Mouse (Mus musculus) mouse trophoblast stem cell (cell line): Measurements from ENCODE around the gene Rasgef1a.

Experiments used
- in situ Hi-C, 2 experiments: fragments of 300-500 bp; cut with MseI, MboI; formaldehyde crosslinking; loops; 2 replicates in 1 of 2; 3 replicates in 1 of 2; pipeline ENCODE4 v1.15.1; 2025

Gene Rasgef1a

DNA sequence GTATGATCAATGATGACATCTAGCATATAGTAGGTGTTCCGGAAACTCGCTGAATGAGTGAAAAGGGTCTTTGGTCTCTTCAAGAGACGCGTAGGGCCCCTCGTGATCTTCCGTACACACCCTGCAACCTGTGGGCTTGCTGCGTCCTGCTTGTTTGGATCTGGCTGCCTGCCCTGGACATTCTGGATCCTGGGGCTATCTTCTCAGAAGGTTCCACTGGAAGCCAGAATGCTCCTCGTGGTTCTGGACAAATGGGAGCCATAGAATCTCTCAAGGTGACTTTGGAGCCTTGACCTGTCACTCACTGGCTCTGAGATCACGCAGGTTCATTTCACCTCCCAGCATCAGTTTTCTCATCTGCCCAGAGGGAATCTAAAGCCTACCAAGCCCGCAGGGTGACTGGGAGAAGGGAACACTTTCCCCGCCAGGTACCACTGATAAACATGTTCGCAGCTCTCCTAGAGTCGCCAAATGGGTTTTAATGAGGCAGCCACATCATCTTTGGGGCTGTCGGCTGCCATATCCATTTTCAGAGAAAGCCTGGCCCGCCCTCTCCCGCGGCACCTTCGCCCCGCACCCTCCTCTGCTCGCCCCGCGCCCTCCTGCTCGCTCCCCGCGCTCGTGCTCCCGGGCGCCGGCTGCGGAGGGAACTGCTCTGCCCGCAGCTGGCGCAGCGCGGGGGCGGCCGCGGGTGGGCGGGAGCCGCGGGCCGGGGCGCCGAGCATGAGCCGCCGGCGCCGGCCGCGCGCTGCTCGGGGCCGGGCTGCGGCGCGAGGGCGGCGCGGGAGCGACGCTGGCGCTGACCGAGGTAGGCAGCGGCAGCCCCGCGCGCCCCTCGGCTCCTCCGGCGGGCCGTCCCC is at the start of gene Rasgef1a:
Gene Rasgef1a (plus strand): TSS at position 683 of the 860 bp plus-strand sequence.
- in situ Hi-C loops: no loop called here

DNA sequence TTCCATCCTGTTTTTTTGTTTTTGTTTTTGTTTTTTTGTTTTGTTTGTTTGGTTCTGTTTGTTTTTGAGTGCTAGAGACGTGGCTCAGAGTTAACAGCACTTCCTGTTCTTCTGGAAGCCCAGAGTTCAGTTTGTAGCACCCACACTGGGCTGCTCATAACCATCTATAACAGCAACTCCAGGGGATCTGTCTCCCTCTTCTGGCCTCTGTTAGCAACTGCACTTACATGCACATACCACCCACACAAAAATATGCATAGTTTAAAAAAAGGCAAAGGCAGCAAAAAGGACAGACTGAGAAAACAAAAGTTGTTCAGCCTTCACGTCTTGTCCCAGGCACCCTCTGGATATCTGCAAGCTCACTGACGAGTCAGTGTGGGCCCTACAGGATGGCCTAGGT is 48.0 kb upstream of the Rasgef1a start:
- in situ Hi-C loops: no loop called here

DNA sequence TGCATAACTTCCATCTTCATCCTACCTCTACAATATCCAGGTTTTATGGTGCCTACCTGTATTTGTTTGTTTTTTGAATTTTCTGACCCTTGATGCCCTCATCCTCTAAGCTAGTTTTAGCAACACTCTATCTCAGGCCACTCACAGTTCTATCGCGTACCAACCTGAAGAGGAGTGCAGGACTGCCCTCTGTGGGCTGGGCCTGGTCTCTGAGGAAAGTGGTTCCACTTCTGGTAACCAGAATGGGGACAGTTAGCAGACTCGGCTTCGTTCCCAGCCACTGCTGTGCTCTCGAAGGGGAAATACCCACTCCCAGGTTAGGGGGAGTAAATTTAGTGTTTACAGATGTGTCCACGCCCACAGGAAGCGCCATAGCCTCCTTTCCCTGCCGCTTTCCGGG is 44.5 kb upstream of the Rasgef1a start:
- in situ Hi-C loops: no loop called here

DNA sequence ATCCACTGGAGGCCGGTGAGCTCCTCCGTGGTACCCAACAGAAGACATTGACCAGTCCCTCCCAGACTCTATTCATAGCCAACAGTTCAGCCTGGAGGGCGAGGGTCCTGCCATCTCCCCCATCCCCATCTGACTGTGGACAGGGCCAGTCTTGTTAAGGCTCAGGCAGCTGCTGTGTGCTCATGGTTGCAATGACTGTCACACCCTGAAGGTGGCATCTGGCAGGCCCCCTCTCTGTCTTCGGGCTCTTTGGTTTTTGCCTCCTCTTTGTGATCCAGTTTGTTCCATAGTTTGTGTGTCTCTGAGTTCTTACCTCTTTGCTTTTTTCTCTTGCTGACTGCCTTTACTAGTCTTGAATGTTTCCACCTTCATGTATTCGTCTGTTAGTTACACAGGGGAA is 24.1 kb upstream of the Rasgef1a start:
- in situ Hi-C loops: no loop called here

DNA sequence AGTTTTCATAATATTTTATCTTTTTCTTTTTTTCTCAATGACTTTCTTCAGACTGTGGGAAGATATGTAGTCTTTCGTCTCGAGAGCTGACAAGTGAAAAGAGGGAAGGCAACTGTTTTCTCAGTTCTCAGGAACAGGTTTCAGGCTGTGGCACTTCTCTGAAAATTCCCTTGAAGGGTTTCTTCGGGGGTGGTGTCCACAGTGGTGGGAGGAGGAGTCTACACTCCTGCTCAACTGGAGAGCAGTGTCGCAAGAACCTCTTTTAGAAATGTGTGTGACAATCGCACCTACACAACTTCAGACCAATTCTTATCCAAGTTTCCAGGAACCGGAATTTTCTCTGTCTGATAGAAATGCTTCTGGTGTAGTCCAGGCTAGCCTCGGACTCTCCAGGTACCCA is 22.0 kb upstream of the Rasgef1a start:
- in situ Hi-C loops: no loop called here

DNA sequence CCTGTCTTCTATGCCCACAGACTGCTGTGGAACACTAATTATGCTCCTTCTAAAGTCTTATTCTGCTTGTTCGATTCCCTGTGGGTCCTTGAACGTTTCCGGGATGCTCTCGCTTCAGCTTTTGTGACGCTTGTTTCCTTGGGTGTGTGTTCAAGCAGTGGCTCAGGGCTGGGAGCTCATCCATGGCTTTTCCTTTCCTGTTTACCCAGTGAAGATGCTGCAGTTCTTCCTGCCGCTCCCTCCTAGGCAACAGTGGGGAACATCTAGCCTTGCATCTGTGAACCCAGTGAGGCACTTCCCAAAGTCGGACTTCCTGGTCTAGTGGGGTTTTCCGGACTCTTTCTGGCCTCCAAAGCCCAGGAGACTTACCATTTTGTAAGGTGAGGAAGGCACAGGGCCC is 20.6 kb upstream of the Rasgef1a start:
- in situ Hi-C loops: no loop called here

DNA sequence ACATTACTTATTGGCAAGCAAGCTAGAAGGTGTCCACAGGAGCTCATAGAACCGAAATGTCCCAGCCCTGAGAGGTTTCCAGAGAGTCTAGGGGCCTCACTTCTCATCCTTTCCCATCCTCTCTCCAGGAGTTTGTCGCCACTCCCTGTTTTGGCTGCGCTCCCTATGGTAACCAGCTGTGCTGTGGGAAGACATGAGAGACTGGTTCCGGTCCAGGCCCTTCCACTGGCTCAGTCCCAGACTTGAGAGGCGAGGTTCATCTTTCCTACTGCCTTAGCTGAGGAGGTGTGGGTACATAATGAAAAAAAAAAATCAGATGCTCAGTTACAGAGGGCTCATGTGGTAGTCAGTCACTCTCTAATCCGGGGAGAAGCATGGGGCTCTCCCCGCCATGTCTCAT is 19.9 kb upstream of the Rasgef1a start:
- in situ Hi-C loops: no loop called here

DNA sequence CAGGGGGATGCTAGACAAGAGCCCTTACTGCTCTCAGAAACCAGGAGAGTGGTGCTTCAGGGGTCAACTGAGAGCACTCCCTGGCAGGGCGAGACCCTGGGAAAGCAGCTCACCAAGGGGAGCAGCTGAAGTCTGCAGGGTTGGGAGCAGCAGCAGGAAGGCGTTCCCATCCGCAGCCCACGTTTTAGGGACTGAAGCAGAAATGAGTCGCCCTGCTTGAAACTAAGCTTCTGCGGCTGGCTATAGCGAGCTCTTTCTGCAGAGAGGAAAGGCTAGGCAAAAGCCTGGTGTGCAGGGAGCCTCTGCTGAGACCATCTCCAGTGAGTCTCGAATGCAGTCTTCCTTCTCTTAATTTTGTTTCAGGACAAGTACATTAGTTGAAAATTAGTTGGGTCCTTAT is 19.3 kb upstream of the Rasgef1a start:
- in situ Hi-C loops: no loop called here

DNA sequence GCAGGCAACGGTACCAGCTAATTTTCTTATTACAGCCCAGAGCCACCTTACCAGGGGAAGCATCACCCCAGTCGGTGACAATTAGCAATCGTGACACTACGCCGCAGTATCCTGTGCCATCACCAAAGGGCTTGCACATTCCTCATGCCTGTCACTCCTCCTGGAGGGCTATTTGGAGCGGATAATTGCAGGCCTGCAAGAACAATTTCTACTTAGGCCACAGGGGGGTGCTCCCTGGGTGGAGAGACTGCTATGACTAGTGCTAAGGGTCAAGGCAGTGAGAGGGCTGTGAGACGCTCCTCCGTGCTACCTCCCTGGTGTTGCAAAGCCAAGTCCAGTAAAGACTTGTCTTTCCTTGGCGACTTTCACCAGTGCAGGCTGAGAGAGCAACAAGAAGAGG is 16.1 kb upstream of the Rasgef1a start:
- in situ Hi-C loops: no loop called here

DNA sequence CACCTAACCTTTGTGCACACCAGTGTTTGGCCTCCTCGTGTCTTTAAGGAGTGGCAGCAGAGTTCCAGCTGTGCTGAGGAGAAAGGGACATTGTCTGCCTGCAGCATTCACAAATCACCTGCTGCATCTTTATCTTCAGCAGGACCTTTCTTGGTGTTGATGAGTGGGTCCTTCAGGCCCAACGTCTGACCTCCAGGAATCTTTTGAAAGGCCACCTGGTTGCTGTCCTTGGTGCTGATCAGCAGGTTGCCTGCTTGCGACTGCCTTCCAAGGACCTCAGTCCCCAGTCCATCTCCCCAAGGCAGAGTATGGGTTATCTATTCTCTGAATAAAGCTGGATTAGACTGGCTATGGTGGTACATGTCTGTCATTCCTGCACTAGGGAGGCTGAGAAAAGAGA is 10.0 kb upstream of the Rasgef1a start:
- in situ Hi-C loops: no loop called here

DNA sequence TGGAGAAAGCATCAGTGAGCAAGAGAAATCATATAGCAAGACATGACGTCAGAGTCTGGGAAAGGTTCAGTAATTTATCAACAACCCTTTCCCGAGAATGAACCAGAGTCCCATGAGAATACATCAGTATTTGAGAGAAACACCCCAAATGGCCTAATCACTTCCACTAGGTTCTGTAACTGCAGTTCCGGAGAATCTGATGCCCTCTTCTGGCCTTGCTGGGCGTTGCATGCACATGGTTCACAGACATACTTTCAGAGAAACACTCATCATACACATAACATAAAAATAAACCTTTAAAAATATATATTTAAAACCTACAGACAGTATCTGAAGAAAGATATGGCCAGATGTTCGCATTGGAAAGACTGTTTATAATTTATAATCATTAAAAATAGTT is 3.9 kb upstream of the Rasgef1a start:
- in situ Hi-C loops: no loop called here

DNA sequence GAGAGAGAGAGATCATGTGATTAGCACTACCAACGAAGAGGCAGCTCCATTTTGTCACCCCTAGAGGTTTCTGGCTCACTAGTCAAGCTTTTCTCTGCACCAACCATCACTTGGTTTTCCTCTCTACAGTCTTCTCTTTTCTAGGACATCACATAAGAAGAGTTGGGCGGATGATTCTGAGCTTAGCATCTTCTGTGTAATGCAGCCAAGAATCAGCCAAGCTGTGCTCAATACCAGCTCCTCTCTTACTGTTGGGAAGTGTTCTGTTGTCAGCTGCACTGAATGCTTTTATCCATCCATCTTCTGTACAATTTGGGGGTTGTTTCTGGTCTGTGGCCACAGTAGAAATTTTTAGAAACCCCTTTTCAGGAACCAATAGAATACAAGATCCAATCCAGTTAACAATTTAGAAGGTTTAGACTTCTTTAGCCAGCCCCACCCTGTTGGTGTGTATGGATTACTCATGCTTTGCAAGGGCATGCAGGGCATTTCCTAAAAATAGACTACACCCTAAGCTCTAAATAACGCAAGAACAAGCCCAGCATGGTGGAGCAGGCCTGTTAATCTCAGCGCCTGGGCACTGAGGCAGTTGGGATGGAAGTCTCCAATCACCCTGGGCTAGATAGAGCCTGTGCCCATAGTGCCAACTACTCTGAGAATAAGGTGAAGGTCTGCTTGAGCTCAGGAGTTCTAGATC is 3.2 kb upstream of the Rasgef1a start:
- in situ Hi-C loops: no loop called here

DNA sequence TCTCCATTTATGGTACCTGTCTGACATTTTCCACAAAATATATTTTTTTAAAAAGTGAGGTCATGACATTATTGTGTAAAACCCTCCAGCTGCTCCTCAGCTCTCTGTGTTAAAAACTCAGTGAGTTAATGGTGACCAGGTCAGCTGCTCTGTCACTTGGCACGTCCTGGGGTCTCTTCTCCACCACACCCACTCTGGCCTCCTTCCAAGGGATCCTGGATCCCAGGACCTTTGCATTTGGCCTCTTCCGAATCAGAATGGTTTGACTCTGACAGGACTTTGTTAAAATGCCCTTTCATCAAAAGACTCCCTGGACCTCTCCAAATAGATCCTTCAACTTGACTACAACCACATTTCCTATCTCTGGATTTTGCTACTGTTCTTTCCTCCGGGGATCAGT is 982 bp upstream of the Rasgef1a start:
- in situ Hi-C loops: no loop called here

DNA sequence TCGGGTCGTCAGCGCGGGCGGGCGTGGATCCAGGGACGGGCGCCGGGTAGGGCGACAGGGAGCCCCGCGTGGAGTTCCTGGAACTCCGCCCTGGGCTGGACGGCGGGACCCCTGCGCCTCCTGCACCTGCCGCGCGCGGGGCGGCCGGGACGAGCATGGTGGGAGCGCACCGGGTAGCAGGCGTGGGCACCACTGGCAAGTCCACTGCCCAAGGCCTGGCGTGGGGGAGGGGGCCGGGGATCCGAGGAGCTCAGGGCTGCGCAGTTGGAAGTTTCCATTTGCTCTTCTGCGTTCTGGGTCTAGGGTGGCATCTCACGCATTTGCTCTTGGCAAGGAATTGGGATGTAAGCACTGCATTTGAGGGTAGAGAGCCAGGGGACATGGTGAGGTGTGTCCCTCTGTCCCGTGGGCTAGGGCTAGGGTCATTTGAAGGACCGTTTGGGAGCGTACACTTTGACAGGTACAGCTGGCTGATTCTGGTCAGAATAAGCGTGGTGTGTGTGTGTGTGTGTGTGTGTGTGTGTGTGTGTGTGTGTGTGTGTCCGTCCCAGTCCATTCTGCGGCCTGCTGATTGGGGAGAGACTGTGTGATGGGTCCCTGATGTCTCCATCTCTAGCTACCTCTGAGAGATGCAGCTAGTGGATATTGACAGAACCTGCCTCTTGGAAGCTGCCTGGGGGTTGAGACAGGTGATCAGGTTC is 528 bp downstream of the Rasgef1a start:
- in situ Hi-C loops: no loop called here

DNA sequence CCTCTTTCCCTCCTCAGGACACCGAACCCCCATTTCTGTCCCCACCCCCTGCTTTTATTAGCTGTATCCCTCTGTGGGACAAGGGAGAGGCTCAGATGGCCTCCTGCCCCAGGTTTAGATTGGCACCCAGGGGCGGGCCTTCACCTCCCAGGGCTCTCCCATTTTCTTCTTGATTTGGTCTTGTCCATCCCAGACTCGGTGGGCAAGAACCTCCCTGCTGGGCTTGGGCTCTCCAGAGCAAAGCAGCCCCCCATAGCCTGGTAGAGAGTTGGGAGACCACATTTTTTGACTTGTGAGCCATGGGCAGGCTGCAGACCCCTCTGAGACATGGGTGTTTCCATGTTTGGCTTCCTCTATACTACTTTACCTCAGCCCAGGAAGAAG is 1.1 kb downstream of the Rasgef1a start:
- in situ Hi-C loops: no loop called here

DNA sequence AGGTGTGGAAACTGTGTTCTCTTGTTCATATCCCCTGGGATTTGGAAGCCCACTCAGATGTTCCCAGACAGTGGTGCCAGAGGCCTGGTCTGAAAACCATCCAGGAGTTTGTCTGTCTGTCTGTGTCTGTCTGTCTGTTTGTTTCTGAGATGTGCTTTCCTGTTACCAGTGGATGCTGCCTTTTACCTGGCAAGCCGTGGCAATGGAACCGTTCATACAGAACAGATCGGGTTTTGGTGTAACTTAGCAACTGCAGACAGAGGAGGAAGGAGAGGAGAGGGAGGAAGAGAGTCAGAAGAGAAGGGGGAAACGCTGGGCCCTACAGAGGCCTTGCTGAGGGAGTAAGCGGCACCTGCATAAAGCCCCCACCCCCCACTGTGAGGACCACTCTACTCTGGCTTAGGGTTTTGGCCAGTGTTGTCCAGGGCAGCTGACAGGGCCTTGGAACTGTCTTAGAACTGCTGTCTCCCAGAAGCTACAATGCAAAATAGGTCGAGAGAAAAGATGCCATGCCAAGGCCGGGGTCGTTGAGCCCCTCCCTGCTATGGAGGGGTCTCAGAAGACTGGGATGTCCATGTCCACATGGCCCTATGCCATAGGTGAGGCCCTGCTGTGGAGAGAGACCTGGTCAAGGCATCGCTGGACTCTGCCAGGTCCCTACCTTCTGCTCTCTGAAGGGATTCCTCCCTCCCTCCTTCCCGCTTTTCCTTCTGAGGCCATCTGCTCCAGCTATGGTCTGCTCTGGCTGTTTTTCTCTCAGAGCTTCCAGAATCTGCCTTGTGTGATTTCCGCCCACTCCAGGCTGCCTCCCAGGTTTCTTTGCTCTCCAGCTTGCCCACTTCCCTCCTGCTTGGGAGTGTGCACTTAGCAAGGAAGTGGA is 2.0 kb downstream of the Rasgef1a start:
- in situ Hi-C loops: no loop called here

DNA sequence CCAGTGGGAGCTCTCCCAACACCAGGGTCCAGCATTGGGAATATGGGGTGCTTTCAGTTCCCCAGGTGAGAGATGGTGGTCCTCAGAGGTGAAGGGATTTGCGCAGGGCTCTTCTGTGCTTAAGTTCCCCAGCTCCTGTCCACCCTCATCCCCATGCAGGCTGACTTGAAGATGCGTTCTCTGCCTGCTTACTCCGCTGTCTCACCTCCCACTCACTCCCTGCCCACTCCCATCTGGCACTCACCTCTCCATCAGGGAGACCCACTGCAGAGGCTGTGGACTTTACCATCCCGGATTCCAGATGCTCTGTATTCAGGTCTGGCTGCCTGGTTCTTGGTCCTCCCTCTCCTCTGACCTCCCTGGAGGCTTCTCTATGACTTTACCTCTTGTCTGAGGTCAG is 3.6 kb downstream of the Rasgef1a start:
- in situ Hi-C loops: no loop called here

DNA sequence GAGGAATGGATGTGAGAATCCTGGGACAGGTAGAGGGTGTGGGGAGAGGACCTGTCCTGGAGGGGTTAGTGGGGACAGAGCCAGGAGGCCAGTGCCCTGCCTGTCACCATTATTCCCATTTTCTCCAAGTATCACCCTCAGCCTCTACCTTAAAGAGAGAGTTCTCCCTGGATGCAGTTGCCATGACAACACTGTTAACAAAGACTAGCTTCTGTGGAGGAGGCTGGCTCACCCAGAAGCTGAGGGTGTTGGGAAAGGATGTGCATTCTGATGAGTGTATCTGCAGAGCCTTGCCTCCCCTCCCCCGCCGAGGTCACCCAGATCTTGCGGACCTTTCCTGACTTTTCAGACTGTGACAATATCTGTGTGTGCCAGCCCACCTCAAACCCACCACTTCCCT is 4.7 kb downstream of the Rasgef1a start:
- in situ Hi-C loops: no loop called here

DNA sequence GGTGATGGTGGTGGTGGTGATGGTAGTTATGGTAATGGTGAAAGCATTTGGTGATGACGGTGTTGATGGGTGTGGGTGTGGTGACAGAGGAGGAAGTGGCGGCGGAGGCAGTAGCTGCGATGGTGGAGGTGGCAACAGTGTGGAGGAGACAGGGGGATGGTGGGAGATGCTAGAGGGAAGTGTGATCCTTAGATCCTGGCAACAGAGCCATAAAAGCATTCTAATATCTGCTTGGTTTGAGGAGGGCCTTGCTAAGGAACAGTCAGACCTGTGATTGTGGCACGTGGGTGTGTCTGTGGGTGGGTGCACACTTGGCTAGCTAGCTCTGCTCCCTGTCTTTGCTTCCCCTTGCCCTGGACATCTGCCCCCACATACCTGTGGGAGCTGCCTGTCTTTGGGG is 7.4 kb downstream of the Rasgef1a start:
- in situ Hi-C loops: no loop called here

DNA sequence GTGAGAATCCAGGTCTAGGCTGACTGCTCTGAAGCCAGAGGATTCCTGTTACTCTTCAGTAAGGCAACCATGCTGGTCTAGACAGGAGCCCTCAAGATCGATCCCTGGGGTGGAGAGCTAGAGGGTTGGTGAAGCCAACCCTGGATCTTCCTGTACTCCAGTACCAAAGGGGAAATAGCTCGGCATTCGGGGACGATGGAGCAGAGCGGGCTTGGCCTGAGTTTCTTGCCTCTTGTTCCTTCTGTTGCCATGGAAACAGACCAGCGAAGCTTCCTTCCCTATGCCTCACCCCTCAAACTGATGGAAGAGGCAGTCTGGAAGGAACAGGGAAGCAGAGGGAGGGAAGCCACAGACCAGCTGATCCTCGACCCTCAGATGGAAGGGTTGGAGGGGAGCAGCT is 8.3 kb downstream of the Rasgef1a start:
- in situ Hi-C loops: no loop called here

DNA sequence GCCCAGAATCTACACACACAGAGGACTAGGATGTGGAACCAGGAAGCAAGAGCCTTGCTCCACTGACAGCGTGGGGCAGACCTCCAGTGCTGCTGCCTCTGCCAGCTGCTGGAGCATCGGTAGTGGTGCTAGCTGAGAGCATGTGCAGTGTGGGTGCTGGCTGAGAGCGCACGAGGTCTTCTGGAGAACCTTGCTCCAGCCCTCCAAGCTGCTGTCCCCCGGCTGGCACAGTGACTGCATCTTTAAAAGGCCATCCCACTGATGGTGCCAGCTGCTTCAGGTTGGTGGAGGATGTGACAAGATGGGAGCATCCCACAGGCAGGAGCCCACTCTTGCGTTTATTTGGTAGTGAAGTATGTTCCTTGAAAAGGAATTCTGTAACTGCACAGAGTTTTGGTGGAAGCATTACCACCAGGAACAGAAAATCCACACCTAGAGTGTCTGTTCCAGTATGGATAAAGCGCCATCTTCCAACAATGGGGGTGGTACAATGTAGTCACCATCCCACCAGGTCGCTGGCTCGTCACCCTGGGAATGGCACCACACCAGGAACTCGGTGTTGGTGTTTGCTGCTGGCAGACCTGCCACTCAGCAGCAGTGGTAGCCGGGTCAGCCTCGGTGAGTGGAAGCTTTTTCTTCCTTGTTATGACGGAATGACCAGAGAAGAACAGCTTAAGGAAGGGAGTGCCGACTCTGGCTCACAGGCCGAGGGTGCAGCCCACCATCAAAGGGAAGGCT is 11.8 kb downstream of the Rasgef1a start:
- in situ Hi-C loops: no loop called here
